Mouse (Mus musculus) heart, embryonic 14.5 days (tissue): ENCODE data around the gene Tssc4. TPM values are rescaled to one million over a fixed set of nuclear protein-coding genes. Genes with fewer than 3 reads are reported as not detected.
A peak's percentile ranks its signal among the peaks of the same experiment; 100 is the strongest.

Experiments
- ATAC-seq: fragments of 200-750 bp; cut with Nextera tagmentation; 2 replicates; pipeline ENCODE4 v1.8.0; 2017; ENCODE audit warnings: low read depth, moderate TSS enrichment; ENCODE audit not compliant: insufficient number of reproducible peaks, insufficient read depth, low FRiP score
- H3K27ac ChIP-seq, 2 experiments: fragments of 200-500 bp in 1 of 2; fragments of 300-500 bp in 1 of 2; sonication (generic) in 1 of 2; replicated peaks in 1 of 2; 2 replicates each; pipeline ENCODE4 v1.5.1; 2012 to 2014; ENCODE audit warnings: low read depth in 2 of 2, low read length in 2 of 2, control low read depth in 1 of 2, mild to moderate bottlenecking in 1 of 2, mixed read lengths in 1 of 2; ENCODE audit not compliant: control insufficient read depth in 1 of 2, insufficient read depth in 1 of 2
- H3K27me3 ChIP-seq: fragments of 300-500 bp; sonication (generic); 2 replicates; pipeline ENCODE4 v1.6.1; 2014; ENCODE audit warnings: mild to moderate bottlenecking, low read length, control low read depth; ENCODE audit not compliant: control insufficient read depth, insufficient read depth
- H3K36me3 ChIP-seq: fragments of 300-500 bp; sonication (generic); 2 replicates; pipeline ENCODE4 v1.6.1; 2014; ENCODE audit warnings: mild to moderate bottlenecking, control low read depth, low read length, mixed read lengths; ENCODE audit not compliant: control insufficient read depth, insufficient read depth
- H3K4me1 ChIP-seq, 2 experiments: fragments of 200-500 bp in 1 of 2; fragments of 300-500 bp in 1 of 2; sonication (generic) in 1 of 2; 2 replicates each; pipeline ENCODE4 v1.6.1; 2012 to 2014; ENCODE audit warnings: low read length in 2 of 2, control low read depth in 1 of 2, mixed read lengths in 1 of 2; ENCODE audit not compliant: control insufficient read depth in 2 of 2, insufficient read depth in 2 of 2
- H3K4me2 ChIP-seq: fragments of 300-500 bp; sonication (generic); 2 replicates; pipeline ENCODE4 v1.6.1; 2014; ENCODE audit warnings: mild to moderate bottlenecking, low read length
- H3K4me3 ChIP-seq, 2 experiments: fragments of 200-500 bp in 1 of 2; fragments of 300-500 bp in 1 of 2; sonication (generic) in 1 of 2; 2 replicates each; pipeline ENCODE4 v1.5.1; 2012 to 2014; ENCODE audit warnings: low read length in 2 of 2, mild to moderate bottlenecking in 2 of 2, control low read depth in 1 of 2, low read depth in 1 of 2, moderate library complexity in 1 of 2; ENCODE audit not compliant: control insufficient read depth in 1 of 2, insufficient read depth in 1 of 2
- H3K9ac ChIP-seq: fragments of 300-500 bp; sonication (generic); 2 replicates; pipeline ENCODE4 v1.6.1; 2014; ENCODE audit warnings: mild to moderate bottlenecking, low read length
- H3K9me3 ChIP-seq: fragments of 300-500 bp; sonication (generic); 2 replicates; pipeline ENCODE4 v1.6.1; 2016; ENCODE audit warnings: low read length, control low read depth; ENCODE audit not compliant: control insufficient read depth
- WGBS: fragments of 180-500 bp; shearing (Covaris S2); extraction: QIAGEN DNeasy Blood & Tissue Kit; methylation state at CpG from one replicate; pipeline ENCODE4 v1.1.7; 2014; 5-methylcytosine and 5-hydroxymethylcytosine counted together
- polyA plus RNA-seq: library from polyadenylated mRNA; unstranded; fragments of >200 nt; fragmentation: Nextera tagmentation; extraction: Ambion mirVana; gene quantifications from 2 replicates; pipeline ENCODE4 v1.2.1, GENCODE M21; 2014

Gene Tssc4
- polyA plus RNA-seq, 1 experiment from 2014 or later = 41.1 TPM

DNA sequence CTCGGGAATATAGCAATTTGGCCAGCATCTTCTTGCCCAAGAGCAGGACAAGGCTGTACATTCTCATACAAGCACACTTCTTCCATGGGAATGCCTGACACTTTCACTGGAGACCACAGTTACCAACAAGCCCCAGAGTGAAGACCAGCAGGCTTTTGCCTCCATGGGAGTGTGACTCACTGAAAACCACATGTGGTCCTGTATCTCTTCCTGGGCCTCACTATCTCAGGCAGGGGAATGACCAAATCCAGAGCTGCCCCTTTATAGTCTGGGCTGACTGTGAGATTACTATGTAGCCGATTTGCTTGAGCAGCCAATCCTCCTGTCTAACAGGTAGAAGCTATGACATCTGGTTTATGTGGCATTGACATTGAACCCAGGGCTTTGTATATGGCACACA, 14.7 kb downstream of the Tssc4 start:
- no peak for ATAC-seq
- H3K27ac ChIP-seq = no peak overlapping the region
- H3K27me3 ChIP-seq = peaks cover 4% of the 10 kb centered on the region; the same call in 1 of the 2 replicates
- no peak overlapping the region for H3K4me2 ChIP-seq
- H3K36me3 ChIP-seq = no peaks in the 10 kb centered on the region
- H3K4me1 ChIP-seq = peaks cover 4 to 9% of the 10 kb centered on the region in 2 experiments
- WGBS = 58% methylated on average over 2 of the region's 2 CpGs
- no peaks in the 10 kb centered on the region for H3K9me3 ChIP-seq
- H3K4me3 ChIP-seq = no peak overlapping the region
- H3K9ac ChIP-seq = no peak overlapping the region

DNA sequence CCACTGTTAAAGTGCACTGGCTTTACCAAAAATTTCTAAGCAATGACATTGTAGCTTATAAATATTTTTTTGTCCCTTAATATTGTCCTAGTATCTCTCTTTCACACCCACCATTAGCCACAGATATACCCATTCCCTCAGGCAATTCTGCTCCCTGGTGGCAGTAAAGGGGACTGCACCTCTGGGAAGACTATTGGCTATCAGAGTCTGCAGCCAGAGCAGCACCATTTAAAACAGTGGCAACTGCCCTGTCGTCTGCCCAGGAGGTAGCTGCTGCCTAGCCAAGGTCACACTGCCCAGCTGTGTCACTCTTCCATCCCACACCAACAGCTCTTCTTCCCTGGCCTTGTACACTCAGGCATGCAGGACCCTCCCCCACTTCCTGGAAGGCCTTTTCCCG, 17.3 kb downstream of the Tssc4 start:
- no peak for ATAC-seq
- peak overlapping the region in 1 of 2 experiments; percentile 51; a peak in 3 of 4 replicates for H3K27ac ChIP-seq
- WGBS = 44% methylated on average over 2 of the region's 2 CpGs

DNA sequence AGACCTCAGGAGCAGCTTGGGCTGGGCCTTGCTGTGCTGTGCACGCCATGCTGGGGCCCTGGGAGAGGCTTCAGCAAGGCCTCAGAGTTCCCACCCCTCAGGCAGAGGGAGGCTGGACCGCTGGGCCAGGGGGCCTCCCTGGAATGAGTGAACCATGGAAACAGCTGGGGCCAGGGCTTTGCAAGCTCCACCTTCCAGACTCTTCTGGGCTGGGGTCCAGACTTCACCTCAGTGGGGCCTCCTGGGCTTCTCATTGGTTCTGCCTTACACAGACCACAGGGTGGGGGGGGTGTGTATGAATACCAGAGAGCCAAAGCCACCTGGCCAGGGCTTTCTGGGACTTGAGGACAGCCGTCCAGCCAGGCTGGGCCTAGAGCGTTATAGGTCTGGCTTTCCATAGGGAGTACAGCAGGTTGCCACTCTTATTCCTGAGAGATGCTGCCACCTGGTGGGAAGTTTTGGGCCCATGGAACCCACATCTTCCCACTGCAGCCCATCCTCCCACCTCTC, 18.1 kb downstream of the Tssc4 start:
- Histone ChIP-seq H3K27me3 (peaks cover 4% of the 10 kb centered on the region; the same call in 1 of the 2 replicates), H3K4me2 (peak overlapping the region; percentile 35), H3K27ac (peak overlapping the region; percentile 47 to 51), H3K4me1 (peaks cover 4 to 9% of the 10 kb centered on the region in 2 experiments), H3K9ac (peak overlapping the region; percentile 52), H3K36me3 (no peaks in the 10 kb centered on the region), H3K4me3 (peak overlapping the region in 1 of 2 experiments; percentile 2; a peak in 1 of 4 replicates), H3K9me3 (no peaks in the 10 kb centered on the region)
- 36% methylated on average over 4 of the region's 4 CpGs for WGBS
- ATAC-seq = peak; percentile 80

More for the DNA sequence above, 17.3 kb downstream of the Tssc4 start:
- H3K4me1 ChIP-seq = peaks cover 4 to 9% of the 10 kb centered on the region in 2 experiments
- H3K9me3 ChIP-seq = no peaks in the 10 kb centered on the region
- H3K4me2 ChIP-seq = peak overlapping the region; percentile 35
- H3K36me3 ChIP-seq = no peaks in the 10 kb centered on the region
- peak overlapping the region; percentile 52 for H3K9ac ChIP-seq
- H3K4me3 ChIP-seq = peak overlapping the region in 1 of 2 experiments; percentile 2; a peak in 1 of 4 replicates
- peaks cover 4% of the 10 kb centered on the region; the same call in 1 of the 2 replicates for H3K27me3 ChIP-seq

DNA sequence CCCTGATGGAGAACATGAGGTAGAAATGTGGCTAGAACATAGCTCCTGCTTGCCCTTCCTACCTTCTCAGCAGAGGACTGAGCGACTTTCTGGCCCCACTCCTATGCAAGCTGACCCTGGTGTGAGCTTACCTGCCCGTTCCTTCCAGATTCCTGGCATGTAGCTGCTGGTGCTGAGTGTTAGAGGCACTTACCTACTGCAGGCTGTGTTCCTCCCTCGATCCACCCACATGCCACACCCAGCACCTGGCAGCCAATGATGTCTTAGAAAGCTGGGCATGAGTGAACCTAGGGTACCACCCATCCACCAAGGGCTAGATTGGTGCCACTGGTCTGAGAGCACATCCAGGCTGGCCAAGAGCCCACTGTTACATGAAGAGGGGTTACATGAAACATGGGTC, 24.8 kb downstream of the Tssc4 start:
- Histone ChIP-seq H3K9ac (no peak overlapping the region), H3K36me3 (no peaks in the 10 kb centered on the region), H3K9me3 (no peaks in the 10 kb centered on the region), H3K4me3 (no peak overlapping the region), H3K4me2 (no peak overlapping the region), H3K27ac (no peak overlapping the region), H3K27me3 (0 out of 2 replicates have a peak, but pooled peaks cover 4% of the 10 kb centered on the region), H3K4me1 (no peaks in the 10 kb centered on the region)
- no peak for ATAC-seq
- 68% methylated on average over 3 of the region's 3 CpGs for WGBS

DNA sequence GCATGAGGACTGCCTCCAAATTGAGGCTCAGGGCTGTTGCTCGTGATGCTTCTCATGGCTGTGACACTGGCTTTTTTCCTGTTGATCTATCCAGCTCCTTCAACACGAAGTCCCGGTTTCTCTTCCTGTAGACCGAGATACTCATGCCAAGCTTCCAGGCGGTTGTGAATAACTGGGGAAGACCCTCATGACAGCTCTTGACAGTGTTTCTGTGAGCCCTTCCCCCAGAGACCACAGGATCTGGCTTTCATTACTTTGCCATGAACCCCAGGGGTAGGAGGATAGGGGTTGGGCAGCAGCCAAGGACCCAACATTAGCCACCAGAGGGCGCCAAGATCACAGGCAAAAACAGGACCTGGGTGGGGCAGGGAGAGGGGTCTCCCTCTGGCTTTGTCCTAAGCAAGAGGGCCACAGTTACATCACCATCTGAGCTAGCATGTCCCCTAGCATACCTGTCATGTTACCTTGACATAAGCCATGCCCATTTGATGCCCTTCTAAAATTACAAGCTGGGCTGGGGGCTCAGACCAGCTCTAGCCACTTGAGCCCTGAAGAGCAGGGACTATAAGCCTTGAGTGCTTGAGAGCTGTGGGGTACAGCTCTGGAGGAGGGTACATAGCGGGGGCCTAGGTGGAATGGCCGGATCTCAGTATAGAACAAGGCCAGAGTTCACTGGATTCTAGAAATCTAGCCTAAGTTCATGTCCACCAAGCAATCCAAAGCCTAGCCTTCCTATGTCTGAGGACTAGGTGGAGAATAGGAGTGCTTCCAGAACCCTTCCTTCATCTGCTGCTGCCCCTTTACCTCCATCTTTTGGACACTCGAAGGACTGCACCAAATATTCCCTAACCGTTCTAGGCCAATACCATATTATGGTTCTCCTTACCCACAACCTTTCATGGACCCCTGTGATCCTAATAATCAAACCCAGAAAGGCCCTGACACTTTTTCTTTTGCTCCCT, 25.8 kb downstream of the Tssc4 start, which contains the start of gene Trpm5:
Trpm5 (minus strand) TSS at position 51 of the 962 bp plus-strand sequence.
- H3K9me3 ChIP-seq = no peaks in the 10 kb centered on the region
- 33% methylated on average over 10 of the region's 10 CpGs for WGBS
- no peak within 1 kb of the TSS for H3K27ac ChIP-seq
- 0 out of 2 replicates have a peak, but pooled peaks cover 4% of the 10 kb centered on the region for H3K27me3 ChIP-seq
- H3K9ac ChIP-seq = no peak within 1 kb of the TSS
- H3K4me3 ChIP-seq = no peak within 1 kb of the TSS
- H3K36me3 ChIP-seq = no peaks in the 10 kb centered on the region
- H3K4me1 ChIP-seq = no peaks in the 10 kb centered on the region
- peak; percentile 44; the same call in 1 of the 2 replicates for ATAC-seq
- H3K4me2 ChIP-seq = no peak within 1 kb of the TSS

DNA sequence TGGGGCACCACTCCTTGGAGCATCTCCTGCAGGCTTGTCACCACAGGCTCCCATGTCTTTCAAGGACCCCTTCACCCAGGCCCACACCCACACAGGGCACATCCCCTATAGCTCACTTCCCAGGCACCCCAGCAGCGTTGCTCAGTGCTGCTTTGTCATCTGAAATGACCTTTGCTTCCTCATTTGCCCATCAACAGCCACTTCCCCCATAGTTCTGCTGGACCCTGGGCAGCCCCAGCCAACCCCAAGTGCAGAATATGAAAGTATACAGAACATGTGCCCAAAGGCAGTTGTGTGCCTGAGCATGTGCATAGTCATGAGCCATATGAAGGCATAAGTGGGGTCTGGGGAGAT, 26.5 kb downstream of the Tssc4 start:
- 50% methylated on average over 1 of the region's 1 CpGs for WGBS
- Histone ChIP-seq H3K27me3 (0 out of 2 replicates have a peak, but pooled peaks cover 4% of the 10 kb centered on the region), H3K4me3 (no peak overlapping the region), H3K9me3 (no peaks in the 10 kb centered on the region), H3K27ac (no peak overlapping the region), H3K36me3 (no peaks in the 10 kb centered on the region), H3K9ac (no peak overlapping the region), H3K4me1 (no peaks in the 10 kb centered on the region), H3K4me2 (no peak overlapping the region)
- ATAC-seq = no peak

DNA sequence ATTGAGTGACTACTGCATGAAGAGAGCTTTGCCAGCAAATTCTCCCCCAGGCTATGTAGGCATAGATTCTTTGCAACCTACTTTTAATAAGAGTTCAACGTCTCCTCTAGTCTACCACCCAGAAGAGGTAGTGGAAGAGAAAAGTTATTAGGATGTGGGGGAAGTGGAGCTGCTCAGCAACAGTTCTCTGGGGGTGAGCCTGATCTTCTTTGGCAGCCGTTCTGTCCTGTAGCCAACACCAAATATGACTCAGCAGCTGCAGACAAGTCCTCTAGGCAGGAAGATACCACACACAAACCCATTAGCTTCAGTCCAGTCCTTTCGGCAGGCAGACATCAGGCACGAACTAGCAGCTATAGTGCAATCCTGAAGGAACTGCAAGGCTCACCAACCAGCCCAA, 31.7 kb downstream of the Tssc4 start:
- WGBS = 53% methylated on average over 4 of the region's 4 CpGs
- Histone ChIP-seq H3K9me3 (no peaks in the 10 kb centered on the region), H3K36me3 (no peaks in the 10 kb centered on the region), H3K4me1 (peaks cover 0 to 5% of the 10 kb centered on the region in 2 experiments; a peak in 1 of 4 replicates), H3K4me2 (no peak overlapping the region), H3K27ac (no peak overlapping the region), H3K9ac (no peak overlapping the region), H3K27me3 (peaks cover 2% of the 10 kb centered on the region; the same call in 1 of the 2 replicates), H3K4me3 (no peak overlapping the region)
- ATAC-seq = no peak
